Mouse (Mus musculus): ENCODE data around the gene Etl4.

Gene Etl4

DNA sequence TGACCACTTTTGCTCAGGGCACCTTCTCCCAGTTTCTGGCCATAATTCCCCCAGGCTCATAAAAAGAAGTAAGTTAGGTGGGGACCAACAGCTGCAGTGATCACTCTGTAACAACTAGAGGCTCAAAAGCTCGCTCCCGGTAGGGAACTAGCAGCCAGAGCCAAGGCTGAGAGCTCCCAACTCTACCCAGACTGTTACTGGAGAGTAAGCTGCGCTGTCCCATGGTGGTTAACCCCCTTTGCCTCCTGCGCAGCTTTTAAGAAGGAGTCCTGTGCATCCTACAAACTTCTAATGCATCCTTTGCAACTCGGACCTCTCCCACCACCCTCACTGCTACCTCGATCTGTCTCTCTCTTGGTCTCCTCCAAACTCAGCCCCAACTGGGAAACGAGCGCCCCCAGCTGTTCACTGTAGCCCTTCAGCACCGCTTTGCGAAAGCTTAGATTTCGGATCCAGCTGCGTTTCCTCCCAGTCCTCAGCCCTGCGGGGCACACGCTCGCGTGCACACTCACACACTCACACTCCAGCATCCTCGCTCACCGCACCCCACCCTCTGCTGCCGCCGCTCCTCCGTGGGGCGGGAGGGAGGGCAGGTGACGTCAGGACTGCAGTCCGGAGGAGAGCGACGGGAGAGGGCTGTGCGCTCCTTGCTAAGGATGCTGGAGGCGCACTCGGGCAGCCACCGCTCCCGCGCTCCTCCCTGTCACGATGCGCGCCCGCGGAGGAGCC is at the start of gene Etl4:
Etl4 (plus strand) TSS at position 610 of the 729 bp plus-strand sequence.
- DNase-seq = peak in 1 of 2 experiments; percentile 30

DNA sequence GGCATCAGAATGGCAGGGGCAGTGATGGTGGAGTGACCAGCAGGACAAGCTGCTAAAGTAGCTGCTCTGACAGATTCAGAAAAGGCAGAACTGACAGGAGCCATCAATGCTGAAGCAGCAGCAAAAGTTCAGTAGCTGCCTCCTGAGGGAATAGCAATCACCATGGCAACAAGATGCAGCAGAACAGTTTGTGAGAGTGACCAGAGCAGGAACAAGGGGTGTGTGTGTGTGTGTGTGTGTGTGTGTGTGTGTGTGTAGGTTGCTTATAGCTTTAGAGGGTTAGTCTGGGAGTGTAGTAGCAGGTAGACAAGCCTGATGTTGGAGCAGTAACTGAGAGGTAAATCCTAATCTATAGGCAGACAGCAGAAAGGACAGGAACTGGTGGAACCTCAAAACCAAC is 40.4 kb upstream of the Etl4 start:
- no peak for DNase-seq

DNA sequence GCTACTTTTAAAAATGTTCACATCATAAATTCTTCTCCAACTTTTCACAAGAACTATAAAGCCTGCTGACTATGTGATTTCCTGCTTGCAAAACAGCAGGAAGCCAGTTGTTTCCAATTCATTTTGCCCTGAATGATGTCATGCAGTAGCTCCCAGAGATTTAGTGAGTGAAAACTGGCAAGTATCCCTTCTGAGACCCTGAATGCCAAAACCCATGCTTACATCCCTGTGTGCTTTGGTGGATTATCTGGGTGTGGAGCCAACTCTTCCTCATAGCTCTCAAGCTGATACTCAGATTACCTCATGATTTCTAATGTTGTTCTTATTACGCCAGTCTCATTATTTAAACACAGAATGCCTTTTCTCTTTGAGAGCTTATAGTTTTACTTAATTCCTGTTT is 37.7 kb upstream of the Etl4 start:
- no peak for DNase-seq

DNA sequence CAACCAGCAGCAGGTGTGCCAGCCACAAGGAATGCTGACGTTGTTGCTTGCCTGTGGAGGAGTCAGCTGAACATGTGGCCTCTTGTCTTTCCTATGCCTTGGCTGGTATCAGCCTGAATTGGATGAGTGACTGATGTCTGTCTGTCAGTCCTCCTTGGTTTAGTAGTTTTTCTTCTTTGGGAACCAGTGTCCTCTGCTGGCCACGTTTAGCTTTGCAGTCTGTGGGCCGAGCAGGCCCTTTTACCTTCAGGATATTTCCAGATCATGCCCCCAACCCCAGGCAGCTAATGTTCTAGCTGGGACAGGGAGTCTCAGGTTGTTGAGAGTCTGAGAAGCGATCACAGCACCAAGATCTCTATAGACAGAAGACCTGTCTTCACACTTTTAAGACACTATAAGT is 18.7 kb upstream of the Etl4 start:
- no peak for DNase-seq

DNA sequence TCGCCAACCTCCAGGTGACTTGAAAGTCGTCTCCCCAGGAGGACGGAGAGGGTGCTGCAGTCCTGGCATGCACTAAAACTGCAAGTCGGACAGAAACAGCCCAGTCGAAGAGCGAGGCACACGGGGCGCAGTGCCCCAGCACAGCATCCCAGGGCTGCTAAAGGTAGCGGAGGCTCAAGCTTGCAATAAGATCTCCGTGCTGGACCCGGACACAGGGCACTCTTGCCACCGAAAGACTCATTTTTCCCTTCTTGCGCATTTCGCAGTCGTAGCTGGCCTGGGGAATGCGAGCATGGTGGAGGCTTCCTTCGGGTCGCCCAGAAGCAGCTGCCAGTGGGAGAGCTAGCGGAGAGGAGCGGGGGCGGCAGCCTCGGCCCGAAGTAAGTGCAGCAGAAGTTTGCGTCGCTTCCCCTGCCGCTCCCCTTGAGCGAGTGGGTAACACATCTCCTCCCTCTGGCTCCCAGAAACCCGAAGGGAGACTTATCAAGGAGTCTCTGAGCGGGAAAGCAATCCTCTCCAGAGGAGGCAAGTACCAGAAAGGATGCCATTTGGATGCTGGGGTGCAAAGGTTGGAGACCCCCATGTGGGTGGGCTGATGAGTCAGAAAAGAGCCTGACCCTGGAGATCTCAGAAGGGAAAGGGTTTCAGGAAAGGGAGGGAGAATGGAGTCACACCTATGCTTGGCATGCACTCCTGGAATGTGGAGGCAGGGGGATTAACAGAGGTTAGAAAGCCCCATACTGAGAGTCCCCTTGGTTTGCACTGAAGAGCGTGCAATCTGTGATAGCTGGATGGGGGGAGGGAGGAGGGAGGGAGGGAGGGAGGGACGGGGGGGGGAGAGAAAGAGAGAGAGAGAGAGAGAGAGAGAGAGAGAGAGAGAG is 560 bp downstream of the Etl4 start:
- DNase-seq = no peak

DNA sequence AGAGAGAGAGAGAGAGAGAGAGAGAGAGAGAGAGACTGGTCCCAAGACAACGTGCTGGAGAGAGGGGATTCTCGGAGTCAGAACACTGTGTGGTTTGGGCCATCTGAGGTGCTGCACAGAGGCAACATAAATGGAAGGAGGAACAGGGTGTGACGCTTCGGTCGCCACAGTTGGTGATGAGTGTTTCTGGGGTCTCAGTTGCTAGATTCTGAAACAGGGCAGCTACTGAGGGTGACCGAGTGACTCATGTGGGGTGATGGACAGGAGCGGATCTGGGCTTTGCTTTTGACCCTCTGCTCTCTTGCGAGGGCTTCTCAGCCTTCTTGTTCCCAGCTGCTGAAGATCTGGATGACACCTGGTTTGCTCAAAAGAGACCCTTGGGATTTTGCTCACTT is 1.2 kb downstream of the Etl4 start:
- no peak for DNase-seq

DNA sequence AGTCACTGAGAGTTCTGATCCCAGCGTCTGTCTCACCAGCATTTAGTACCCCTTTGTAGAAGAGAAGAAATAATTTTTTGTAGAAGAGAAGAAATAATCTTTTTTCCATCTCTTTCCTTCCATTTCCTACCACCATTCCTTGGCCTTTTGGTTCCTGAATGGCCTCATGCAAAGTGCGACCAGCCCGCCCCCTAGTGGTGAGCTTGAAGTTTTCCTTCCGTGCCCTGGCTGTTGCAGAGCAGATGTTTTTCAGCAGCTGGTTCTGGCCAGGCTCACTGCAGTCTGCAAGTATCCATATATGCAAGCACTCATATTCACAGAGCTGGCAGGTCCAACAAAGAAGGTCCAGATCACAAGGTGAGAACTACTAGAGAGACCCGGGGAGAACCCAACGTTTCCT is 9.6 kb downstream of the Etl4 start:
- peak; percentile 62 to 65 for DNase-seq

DNA sequence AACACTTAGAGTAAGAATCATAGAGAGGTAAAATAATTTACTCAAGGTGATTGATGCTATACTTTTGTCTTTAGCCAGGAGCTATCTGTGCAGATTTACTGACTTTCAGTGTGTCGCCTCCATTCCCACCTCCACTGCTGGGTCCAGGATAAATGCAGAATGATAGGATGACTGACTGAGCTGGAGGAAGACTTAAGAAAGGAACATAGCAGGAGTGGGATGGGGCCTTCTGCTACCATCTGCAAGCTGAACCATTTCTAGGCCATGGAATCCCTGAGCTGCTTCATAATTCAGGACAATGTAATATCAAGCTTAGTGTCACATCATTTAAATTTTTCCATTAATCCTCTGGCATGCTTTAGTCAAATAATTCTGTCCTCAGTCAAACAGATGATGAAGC is 20.4 kb downstream of the Etl4 start:
- no peak for DNase-seq

DNA sequence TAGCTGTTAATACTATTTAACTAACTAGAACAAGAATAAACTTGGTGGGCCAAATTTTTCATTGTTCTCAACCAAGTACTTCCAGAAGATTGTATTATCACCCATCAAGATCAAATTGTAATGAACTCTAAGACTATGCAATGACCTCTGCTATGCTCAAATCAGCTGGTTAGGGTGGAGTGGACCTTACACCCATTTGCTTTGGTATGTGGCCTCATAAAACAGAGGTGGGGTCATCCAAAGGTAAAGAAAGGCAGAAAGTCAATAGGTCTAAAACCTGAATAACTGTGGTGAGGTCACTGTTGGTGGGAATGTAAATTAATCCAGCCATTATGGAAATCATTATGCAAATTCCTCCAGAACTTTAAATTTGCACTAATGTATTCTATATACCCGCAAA is 24.3 kb downstream of the Etl4 start:
- DNase-seq = no peak

DNA sequence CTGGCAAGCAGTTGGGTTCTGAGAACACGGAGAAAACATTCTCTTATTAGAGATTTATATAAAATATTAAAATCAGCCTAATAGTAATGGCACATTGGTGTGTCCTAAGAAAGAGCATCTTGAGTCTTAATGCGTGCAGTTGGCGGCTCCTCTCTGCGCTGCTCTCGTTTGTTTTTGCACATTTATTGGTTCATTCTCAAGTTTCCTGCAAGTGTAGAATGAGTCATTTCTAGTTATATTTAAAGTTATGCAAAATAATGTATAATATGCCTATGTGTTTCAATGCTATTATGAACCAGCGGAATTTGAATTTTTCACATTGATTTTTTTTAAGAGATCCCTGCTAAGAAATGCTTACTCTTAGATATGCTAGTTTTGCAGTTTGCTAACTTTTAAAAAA is 35.6 kb downstream of the Etl4 start:
- DNase-seq = no peak

DNA sequence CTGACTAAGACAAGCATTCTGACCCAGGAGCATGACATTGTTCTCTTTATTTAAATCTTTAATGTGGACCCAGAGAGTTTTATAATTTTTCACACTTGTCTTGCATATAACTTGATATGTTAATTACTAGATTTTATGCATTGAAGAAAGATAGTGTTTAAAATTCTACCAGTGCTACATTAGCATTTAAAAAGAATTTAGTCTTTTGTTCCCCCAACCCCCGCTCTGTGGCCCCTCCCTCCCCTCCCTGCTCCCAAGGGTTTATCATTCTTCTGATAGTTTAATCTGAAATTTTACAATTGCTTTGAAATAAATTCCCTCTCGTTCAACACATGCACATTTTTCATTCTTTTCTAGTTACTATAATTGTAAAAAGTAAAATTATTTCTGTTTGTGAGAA is 43.4 kb downstream of the Etl4 start:
- no peak for DNase-seq

DNA sequence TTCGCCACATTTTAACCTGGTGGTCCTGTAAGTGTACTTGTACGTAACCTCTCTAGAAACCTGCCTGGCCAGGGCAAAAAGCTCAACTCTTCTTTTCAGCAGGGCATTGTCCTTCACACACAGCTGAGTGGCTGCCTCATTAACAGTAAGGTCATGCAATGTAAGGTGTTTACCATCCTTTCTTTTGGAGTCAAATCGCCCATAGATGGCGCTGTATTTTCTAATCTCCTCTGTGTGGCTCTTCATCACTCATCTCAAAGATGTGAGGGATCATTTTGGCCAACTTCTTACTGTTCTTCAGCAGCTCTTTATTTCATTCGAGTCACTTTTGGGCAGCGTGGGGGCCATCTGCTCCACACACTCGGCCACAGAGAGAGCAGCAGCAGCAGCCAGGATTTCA is 56.9 kb downstream of the Etl4 start:
- DNase-seq = peak in 1 of 2 experiments; percentile 2

DNA sequence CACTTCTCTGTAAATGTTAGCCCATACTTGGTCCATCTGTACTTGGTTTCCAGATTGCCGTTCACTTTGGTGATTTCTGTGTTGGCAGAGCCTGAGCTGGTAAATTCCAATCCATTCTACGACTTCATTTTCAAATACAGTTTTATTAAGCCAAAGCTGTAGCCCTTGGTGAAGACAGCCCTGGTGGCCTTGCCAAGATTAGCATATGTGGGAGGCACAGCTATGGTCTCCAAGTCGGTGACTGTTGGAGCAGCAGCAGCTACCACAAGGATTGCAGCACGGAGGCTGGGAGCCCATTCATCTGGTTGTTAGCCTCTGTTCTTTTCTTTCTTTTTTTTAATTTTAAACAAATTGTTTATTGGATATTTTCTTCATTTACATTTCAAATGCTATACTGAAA is 128.1 kb downstream of the Etl4 start:
- DNase-seq = no peak

DNA sequence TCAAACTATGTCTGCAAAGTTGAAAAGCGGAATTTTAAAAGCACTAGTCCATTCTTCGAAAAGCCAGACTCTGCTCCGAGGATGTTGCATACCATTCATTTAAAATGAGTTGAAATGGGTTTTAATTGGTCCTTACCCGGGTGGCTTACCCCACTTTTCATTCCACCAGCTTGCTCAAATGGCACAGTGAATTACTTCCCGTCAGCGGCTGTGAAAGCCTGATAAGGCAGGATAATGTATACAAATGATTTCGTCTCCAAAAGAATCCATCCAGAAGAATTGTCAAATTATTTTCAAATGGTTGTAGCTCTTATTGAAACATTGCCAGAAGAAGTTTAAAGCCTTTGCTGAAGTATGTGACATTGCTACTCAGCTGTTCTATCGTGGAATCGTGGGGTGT is 162.8 kb downstream of the Etl4 start:
- DNase-seq = no peak

DNA sequence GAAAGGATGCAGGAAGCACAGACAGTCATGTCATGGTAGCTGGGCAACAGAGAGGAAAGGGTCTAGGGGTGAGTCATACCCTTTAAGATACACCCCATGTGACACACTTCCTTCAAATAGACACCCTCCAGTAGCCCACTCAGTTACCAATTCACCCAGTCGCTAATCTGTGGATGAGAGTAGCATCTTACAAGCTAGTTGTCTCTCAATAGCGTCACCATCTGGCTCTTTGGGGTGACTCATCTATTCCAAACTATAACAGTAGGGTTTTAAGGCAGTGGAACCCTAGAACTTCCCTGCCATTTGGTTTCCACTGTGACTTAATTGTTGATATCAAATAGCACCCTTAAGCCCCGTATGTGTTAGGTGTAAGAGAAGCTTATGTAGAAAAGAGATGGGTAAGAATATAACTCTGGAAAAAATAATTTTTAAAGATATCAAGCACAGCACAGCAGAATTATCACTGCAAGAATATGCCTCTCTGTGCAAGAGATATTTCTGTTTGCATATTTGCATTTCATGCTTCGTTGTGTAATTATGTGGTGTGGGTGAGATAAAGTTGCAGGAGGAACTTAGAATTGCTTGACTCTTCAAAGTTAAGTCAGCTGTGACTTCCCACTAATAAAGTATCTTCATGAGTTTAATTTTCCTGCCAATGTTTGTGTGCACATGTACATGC is 166.7 kb downstream of the Etl4 start:
- DNase-seq = no peak

DNA sequence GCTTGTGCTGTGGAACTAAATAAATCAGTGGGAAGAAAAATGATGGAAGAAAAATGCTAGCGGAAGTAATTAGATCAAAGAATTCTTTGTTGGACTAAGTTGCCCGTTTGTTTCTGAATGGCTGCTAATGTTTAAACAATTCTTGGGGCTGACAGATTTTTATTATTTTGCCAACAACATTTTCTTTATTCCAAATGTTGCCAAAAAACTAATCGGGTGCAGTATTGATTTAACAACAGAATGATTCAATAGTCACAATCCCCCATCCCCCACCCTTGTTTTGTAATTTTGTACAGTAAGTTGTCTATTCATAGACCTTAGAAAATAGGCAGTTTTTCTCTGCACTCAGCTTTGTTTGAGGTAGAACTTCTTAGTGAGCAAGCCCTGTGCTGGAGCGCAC is 175.2 kb downstream of the Etl4 start:
- no peak for DNase-seq

DNA sequence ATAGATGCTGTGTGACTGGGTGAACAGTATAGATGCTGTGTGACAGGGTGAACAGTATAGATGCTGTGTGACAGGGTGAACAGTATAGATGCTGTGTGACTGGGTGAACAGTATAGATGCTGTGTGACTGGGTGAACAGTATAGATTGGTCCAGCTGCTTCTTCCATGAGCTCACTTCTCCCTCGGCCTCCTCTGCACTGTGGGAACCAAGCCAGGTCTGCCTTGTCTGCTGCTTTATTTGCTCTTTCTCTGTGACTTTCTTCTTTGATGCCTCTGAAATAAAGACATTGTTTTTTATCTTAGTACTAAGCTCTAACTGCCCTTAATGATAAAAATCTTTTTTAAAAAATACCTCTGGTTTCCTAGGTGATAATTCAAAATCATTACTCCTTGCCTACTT is 195.9 kb downstream of the Etl4 start:
- no peak for DNase-seq

DNA sequence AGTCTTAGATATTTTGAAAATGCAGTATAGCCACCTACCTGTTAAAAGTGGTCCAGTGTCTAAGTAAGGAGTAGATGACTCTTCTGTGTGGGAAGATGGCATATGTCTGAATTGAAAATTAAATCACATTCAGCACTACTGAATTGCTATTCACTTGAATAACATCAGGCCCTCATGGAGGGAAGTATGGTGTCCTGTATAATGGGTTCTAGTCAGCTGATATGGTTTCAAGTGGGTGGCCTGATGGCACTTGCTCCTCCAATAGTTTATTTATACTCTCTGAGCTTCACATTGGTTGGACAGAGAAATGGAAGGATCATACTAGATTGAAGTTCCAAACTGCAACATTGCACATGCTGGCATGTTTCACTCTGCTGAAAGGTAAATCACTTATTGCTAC is 202.1 kb downstream of the Etl4 start:
- no peak for DNase-seq

DNA sequence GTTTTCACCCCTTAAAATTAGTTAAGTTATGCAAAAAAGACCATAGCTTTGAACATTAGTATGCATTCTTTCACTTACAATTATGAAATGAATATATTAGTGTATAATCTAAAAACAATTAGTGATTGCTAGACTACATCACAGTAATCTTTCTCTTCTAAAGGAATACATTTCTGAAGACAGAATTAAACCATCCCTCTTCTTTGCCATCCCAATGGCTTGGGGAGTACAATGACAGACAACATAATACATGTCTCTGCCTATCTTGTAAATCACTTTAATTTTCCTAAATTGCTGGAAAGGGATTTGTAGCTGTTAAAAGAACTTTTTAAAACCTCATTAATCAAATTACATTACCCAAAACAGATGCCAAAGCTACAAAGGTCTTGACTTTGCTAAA is 216.3 kb downstream of the Etl4 start:
- DNase-seq = no peak

DNA sequence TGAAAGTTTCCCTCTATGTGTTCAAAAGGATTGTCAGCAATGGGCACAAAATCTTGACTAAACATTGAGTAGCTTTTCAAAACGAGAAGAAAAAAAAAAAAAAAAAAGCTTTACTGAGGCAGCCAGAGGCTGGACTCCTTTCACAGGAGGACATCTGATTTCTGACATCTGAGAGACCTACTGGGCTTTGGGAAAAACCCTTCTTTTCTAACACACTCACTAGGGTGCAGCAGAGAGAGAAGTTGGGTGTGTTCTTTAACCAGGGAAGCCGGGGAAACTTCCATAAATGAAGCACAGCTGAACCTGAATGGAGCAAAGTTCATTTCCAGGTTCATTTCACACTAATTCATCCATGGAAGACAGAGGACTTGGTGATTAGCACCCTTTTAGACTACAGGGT is 222.2 kb downstream of the Etl4 start:
- DNase-seq = peak in 1 of 2 experiments; percentile 24

DNA sequence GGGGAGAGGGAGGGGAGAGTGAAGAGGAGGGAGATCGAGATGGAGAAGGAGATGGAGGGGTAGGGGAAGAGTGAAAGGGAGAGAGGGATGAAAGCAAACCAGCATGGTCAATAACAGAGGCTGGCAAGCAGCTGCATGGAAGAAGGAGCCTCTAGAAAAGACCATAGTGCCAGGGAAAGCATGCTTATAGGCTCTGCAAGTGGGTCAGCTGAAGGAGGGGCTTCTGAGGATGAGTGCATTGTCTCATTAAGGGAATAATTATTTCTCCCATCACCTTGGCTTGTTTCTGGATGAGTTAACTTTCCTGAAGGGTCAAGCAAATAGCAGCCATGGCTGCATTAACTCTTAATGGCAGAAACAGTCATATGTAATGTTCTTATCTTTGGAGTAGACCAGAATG is 228.8 kb downstream of the Etl4 start:
- no peak for DNase-seq

DNA sequence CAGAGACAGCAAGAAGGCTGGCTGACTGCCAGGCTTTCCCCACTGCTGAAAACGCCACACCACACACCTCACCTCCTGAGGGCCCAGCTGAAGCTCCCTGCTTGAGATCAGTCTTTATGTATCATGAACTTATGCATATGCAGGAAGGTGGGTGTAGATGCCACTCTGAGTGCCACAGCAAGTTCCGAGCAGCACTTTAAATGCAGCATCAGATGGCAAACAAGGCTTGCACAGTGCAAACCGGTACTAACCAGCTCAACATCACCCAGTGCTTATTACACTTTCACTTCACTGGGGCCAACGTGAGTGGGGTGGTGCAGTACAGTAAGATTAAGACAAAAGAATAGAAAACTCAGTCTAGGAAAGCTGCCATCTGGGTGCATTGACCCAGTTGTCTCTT is 235.8 kb downstream of the Etl4 start:
- peak; percentile 25 to 38 for DNase-seq

DNA sequence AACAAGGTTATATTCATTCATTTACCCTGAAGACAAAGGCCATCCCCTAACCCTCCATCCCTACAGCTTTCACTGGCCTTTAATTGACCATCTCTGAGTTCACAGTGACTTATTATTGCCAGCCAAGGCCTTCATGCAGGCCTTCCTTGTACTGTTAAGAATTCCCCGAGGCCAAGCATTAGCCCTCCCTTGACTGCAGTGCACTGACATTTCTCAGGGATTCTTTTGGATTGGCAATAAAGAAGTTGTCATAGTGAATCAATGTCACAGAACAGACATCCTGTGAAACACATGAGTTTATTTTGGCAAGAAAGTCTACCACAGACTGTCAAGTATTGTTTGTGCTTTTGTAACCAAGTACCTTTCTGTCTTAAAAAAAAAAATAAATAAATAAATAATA is 257.5 kb downstream of the Etl4 start:
- no peak for DNase-seq

DNA sequence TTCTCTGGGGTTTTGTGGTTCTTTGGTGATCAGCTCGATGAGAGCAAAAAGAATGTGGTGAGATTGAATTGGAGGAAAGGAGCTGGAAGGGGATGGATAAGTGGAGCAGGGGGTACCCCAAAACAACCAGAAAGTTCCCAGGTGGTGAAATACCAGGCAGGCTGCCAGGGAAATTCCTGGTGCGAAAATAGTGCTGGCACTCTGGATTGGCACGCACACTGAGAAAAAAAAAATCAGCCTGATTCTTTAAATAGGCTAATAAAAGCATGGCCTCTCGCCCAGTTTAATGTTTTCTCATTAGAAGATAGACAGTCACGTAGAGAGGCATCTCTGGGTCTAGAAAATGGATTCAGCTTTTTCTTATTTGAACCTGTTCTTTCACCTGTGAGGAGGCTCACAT is 258.0 kb downstream of the Etl4 start:
- peak; percentile 55 to 65 for DNase-seq

Data from kidney, postnatal 25 days (tissue).